Mouse (Mus musculus) natural killer cell, adult 2 months (primary cell): ENCODE data around the gene Dppa3.

Experiments used
- DNase-seq, 2 experiments: peaks; one replicate each; pipeline ENCODE4 v3.0.0; 2022; ENCODE audit warnings: low spot score in 2 of 2

Gene Dppa3

DNA sequence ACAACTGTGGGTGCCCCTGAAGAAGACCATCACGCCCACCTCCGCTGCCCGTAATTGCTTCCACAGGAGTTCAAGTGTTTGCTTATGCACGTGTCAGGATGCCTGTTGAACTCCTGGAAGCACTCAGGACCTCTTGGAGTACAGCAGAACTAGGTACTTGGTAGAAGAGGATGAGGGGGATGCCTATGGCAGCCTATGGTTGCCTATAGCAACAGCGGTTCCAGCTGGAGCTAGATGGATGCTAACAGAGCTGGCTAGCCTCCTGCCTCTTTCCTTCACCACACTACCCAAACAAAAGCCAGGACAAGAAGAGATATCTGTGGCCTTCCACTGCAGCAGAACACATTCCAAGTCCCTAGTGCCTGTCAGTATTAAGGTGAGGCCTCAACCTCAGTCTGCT, 41.5 kb downstream of the Dppa3 start:
- DNase-seq = no peak

DNA sequence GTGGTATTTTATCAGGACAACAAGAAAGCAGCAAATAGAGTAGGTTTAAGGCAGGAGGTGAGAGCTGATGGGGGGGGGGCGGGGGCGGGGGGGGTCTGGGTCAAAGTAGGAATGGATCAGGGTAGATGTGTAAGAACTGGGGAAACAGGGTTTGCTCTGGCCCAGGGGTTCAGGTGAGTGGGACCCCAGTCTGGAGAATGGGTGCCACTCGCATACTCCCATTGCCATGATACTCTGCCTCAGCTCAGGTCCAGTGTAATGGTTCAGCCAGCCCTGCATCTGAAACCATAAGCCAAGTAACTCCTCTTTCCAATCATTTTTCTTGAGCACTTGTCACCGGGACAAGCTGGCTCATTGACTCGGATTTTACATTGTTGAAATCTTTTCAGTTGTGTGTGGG, 42.6 kb downstream of the Dppa3 start:
- DNase-seq = no peak

DNA sequence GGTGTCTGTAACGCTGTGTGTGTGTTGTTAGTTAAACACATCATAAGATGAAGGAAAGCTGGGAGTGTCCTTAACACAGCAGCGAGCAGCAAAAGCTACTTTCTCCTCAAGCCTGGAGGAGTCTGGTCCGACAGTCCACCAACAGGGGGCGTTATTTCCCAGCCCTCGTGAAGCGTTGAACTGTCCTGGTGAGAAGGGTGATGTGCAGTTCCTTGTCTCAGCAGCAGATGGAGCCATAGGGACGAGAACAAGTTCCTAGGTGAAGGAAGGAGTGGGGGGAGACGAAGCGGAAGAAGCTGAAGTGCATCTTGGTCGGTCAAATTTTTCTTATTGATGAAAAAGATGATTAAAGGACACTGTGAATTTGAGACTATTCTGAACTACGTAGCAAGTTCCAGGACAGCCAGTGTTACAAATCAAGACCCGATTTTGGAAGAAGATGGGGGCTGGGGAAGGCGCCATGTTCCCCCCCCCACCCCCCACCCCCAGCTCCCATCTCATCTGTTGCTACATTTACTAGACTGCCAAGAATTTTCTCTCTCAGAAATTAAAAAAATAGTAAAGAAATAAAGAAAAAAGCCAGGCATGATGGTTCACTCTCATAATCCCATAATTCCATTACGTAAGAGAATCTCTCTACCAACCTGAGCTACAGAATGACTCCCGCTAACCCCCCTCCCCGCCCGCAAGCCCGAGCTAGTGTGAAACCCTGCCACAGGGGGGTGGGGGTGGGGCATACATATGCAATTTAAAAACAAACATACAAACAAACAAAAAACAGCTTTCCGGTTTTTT, 43.4 kb downstream of the Dppa3 start:
- peak; percentile 80 to 89 for DNase-seq

DNA sequence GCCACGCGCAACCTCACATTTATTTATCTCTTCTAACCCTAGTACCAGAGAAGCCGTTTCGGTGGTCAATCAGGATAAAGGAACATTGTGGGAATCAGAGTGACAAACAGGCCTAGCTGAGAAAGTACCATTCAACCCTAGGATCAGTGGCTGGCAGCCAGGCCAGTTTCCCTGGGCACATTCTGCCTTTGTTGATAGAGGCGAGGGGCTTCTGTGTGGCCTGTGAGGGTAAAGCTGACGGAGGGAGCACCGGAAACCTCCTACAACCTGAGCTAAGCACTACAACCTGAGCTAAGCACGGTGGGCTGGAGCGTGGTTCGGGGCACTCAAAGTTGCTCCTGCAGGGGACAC, 44.0 kb downstream of the Dppa3 start:
- DNase-seq = no peak

DNA sequence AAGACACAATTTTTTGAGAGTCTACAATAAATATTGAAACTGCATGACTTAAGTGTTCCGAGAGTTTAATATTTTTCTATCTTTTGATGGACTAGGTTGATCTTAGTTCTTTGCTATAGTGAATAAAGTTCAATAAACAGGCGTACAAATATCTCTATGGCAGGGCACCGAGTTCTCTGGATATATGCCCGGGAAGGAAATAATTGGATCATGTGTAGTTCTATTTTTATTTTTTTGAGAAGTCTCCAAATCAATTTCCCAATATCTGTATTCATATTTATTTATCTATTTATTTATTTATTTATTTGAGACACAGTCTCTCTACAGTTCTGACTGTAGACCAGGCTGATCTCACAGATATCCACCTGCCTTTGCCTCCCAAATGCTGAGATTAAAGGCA, 44.6 kb downstream of the Dppa3 start:
- no peak for DNase-seq

DNA sequence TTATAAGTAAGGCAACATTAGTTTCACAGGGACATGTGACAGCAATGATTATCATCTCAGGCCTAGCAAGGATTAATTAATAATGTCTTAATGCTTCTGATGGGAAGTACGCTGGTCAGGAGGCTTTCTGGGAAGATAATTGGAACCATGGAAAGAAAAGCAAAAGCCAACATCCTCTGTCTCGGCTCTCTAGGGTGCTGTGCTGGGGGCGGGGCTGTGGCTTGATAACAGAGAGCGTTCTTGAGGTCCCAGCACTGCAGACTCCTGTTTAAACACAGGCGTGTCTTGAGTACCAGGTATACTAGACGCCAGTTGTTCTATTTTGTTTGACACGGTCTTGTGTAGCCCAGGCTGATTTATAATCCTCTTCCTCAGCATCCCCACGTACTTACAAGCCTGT, 46.5 kb downstream of the Dppa3 start:
- no peak for DNase-seq
